Mouse (Mus musculus) retina, adult 2 months (tissue): ENCODE measurements at regions not wholly inside any gene's neighbourhood (a gene's known extent, or its start where the extent isn't known, plus 50 kb on each side); places are given as distances from the start of the nearest gene placed in this dataset.
"Not testable (repeated sequence)": the region's sequence is repeated elsewhere in the genome, so short reads cannot be mapped to it uniquely, and the experiment has no call there.

Experiments used
- DNase-seq: peaks from one replicate; pipeline ENCODE4 v3.0.0-alpha.2; 2012; ENCODE audit warnings: low read depth, low spot score

- DNase-seq: no peak
Observed at GRCm38 (mm10) chr1:185940511-185940910, 176.6 kb downstream of the Lyplal1 start.

GRCm38 (mm10) chr1:185951163-185951562 lies 165.9 kb downstream of the Lyplal1 start:
- no peak for DNase-seq

GRCm38 (mm10) chr1:185955821-185956220 lies 161.3 kb downstream of the Lyplal1 start:
- not testable (repeated sequence) for DNase-seq

- no peak for DNase-seq
Observed at GRCm38 (mm10) chr1:185957557-185957956, 159.6 kb downstream of the Lyplal1 start.

DNA sequence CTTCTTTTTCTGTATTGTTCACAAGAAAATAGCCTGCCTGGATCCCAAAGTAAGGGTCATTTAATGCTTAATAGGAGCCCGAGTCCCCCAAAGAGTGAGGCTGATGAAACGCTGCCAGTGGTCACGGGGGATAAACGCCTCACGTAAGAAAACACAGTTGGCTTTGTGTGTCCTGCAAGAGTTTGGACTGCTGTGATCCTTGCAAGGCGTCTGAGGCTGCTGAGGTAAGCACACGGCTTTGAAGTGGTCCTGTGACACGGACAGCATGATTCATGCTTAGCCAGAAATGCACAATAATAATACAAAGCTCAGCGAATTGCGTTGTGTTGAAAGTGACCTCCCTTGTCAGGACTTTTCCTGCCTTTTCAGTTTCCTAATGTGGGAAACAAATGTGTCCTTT lies 158.8 kb downstream of the Lyplal1 start:
- no peak for DNase-seq

DNA sequence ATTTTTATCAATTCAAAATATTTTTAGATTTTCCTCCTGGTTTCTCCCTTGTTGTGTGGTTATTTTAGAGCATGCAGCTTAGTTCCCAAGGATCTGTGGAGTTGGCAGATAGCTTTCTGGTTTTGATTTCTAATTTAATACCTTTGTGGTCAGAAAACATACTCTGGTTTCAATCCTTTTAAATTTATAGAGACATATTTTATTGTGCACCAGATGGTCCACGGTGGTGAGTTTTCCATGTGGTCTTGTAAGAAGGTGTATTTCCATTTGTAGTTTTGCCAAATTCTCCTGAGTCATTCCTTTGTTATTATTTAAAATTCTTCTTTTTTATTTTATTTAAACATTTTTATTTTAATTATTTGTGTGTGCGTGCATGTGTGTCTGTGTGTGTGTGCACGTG lies 154.5 kb downstream of the Lyplal1 start:
- no peak for DNase-seq

DNA sequence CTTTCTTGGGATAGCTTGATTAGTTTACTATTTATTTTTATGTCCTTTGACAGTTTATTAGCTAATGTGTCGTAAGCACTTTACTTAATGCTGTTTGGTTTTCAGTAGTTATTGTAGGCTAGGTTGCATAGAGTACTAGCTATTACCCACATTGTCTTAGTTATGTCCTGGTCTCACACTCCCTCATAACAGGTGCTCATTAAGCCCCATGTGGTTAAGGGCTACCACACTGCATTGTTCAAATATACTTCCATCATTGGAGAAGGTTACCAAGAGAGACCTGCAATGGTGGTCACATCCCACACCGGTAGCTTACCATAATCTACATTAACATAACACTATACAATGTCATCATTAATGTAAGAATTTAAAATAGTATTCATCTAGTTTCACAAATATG lies 153.3 kb downstream of the Lyplal1 start:
- DNase-seq: no peak

- no peak for DNase-seq
Observed at GRCm38 (mm10) chr1:185964426-185964825, 152.7 kb downstream of the Lyplal1 start.

- no peak for DNase-seq
Observed at GRCm38 (mm10) chr1:185967227-185967626, 149.9 kb downstream of the Lyplal1 start.

GRCm38 (mm10) chr1:185967816-185968215 lies 149.3 kb downstream of the Lyplal1 start:
- no peak for DNase-seq

DNA sequence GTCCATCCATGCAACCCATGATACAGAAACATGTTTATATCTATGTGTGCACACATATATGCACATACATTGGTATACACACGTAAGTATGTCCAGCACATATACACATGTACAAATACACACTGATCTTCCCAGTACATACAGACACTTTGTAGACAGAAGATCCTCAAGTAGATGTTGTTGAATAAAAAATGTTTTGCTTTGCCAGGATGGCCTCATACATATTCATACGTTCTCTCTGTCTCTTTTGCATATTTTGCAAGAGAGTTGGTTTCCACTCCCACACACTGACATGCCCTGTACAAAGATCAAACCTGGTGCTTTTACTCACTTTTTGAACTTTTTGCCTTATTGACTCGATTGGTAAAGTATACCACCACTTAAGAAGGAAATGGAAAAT lies 148.5 kb downstream of the Lyplal1 start:
- no peak for DNase-seq

- DNase-seq: no peak
Observed at GRCm38 (mm10) chr1:185969231-185969630, 147.9 kb downstream of the Lyplal1 start.

DNA sequence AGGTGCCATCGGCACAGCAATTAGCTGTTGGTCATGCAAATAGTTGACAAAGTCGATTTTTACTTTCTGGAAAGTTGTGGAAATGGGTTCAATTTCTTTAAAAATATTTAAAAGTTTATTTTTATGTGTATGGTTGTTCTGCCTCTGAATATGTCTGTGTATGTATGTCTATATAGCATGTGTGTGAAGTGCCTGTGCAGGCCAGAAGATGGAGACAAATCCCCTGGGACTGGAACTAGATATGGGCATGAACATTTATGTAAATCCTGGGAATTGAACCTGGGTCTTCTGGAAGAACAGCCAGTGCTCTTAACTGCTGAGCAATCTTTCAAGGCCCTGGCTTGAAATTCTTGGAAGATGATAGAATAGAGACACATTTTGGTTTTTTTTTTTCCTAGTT lies 140.0 kb downstream of the Lyplal1 start:
- no peak for DNase-seq

DNA sequence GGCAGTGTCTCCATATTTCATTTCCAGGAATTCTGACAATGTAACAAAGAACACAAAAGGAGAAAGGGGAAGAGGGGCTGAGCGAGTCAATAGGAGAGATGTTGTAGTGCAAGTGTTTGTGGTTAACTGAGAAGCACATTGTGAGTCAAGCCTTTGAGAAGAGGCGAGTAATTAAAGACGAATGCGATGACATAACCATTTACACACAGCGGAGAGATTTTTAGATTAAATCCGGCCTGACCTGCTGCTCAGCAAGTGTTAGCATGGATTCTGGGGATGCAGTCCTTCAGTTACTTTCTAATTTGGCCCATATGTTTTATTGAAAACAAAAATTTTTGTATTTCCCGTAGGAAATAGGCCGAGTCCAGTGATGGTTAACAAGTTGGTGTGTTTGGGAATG lies 127.7 kb downstream of the Lyplal1 start:
- no peak for DNase-seq

- DNase-seq: not testable (repeated sequence)
Observed at GRCm38 (mm10) chr1:186000066-186000465, 117.0 kb downstream of the Lyplal1 start.

GRCm38 (mm10) chr1:186013413-186013812 lies 103.7 kb downstream of the Lyplal1 start:
- no peak for DNase-seq

DNA sequence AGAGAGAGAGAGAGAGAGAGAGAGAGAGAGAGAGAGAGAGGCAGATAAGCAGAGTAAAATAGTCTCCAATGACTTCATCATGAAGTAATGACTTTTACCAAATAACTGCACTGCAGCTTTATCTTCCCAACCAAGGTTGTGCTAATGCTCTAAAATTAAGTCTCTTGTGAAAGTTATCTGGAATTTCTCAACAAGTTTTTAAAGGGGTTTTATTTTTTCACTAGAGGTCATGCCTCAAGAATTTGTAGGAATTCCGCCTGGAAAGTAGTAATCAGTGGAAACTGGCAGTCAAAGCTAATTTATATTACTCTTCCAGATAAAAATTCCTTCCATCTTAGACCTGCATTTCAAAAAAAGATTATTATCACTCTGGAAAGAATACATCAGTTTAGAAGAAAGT lies 102.9 kb downstream of the Lyplal1 start:
- no peak for DNase-seq

GRCm38 (mm10) chr1:186015831-186016561 lies 101.1 kb downstream of the Lyplal1 start:
- DNase-seq: no peak

DNA sequence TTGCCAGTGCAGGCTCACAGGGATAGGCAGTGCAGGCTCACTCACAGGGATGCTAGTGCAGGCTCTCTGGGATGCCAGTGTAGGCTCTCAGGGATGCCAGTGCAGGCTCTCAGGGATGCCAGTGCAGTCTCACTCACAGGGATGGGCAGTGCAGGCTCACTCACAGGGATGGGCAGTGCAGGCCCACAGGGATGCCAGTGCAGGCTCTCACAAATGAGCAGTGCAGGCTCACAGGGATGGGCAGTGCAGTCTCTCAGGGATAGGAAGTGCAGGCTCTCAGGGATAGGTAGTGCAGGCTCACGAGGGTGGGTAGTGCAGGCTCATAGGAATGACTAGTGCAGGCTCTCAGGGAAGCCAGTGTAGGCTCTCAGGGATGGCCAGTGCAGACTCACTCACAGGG lies 99.6 kb downstream of the Lyplal1 start:
- DNase-seq: no peak

DNA sequence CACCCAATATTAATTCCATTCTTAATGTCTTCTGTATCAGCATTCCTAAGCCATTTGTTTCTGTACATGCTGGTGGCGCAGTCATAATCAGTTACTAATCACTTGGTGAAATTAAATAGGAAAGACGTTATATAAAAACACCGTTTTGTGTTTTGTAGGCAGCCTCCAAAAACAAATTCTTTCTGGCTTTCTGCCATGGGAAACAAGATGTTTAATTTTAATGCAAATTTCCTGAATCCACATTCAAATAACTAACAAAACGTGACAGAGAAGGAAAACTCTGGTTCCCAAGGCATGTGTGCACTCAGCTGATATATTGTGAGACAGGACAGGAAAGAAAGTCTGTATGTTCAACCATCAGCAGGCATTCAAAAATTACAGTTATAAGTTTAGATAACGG lies 97.6 kb downstream of the Lyplal1 start:
- DNase-seq: no peak

- DNase-seq: no peak
Observed at GRCm38 (mm10) chr1:186031951-186032350, 85.2 kb downstream of the Lyplal1 start.

DNA sequence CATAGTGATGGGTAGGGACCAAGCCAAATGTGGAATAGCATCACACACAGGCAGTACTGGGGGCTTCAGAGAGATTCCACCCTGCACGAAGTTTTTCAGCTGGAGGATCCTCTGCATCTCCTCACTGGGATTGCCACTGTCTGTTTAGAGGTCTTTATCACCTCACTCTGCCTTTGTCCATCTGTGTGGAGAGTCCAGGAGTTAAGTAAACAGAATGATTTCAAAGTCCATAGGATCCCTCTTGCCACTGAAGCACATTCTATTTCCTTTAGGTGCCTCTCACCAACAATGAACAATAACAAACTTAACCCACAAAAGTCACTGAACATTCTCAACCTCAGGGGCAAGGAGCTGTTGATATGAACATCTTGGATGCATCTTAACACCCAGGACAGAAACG lies 82.7 kb downstream of the Lyplal1 start:
- DNase-seq: no peak
